Mouse (Mus musculus) liver, embryonic 13.5 days (tissue): ENCODE data around the gene Bola1. TPM values are rescaled to one million over a fixed set of nuclear protein-coding genes. Genes with fewer than 3 reads are reported as not detected.
"Not testable (repeated sequence)": the region's sequence is repeated elsewhere in the genome, so short reads cannot be mapped to it uniquely, and the experiment has no call there.

Experiments
- ATAC-seq: fragments of 200-750 bp; cut with Nextera tagmentation; 2 replicates; pipeline ENCODE4 v1.8.0; 2017; ENCODE audit warnings: low read depth, mild to moderate bottlenecking, moderate number of reproducible peaks, moderate library complexity
- DNase-seq: peaks from one replicate; pipeline ENCODE4 v3.0.0; 2022
- H3K27ac ChIP-seq: fragments of 300-500 bp; sonication (generic); 2 replicates; pipeline ENCODE4 v1.5.1; 2015; ENCODE audit warnings: moderate library complexity, mild to moderate bottlenecking, inconsistent platforms
- H3K27me3 ChIP-seq: fragments of 300-500 bp; sonication (generic); 2 replicates; pipeline ENCODE4 v1.6.1; 2015; ENCODE audit warnings: mild to moderate bottlenecking, inconsistent platforms
- H3K36me3 ChIP-seq: fragments of 300-500 bp; sonication (generic); 2 replicates; pipeline ENCODE4 v1.6.1; 2015; ENCODE audit warnings: mild to moderate bottlenecking, inconsistent platforms
- H3K4me1 ChIP-seq: fragments of 300-500 bp; sonication (generic); replicated peaks from 2 replicates; pipeline ENCODE4 v1.6.1; 2015; ENCODE audit warnings: inconsistent platforms
- H3K4me2 ChIP-seq: fragments of 300-500 bp; sonication (generic); 2 replicates; pipeline ENCODE4 v1.6.1; 2015; ENCODE audit warnings: inconsistent platforms, mild to moderate bottlenecking, moderate library complexity
- H3K4me3 ChIP-seq: fragments of 300-500 bp; sonication (generic); replicated peaks from 2 replicates; pipeline ENCODE4 v1.5.1; 2015; ENCODE audit warnings: mild to moderate bottlenecking, inconsistent platforms
- H3K9ac ChIP-seq: fragments of 300-500 bp; sonication (generic); 2 replicates; pipeline ENCODE4 v1.6.1; 2015; ENCODE audit warnings: mild to moderate bottlenecking, inconsistent platforms
- H3K9me3 ChIP-seq: fragments of 300-500 bp; sonication (generic); replicated peaks from 2 replicates; pipeline ENCODE4 v1.6.1; 2016; ENCODE audit warnings: inconsistent platforms
- WGBS: fragments of 180-500 bp; shearing (Covaris S2); methylation state at CpG from one replicate; pipeline ENCODE4 v1.1.7; 2015; ENCODE audit not compliant: insufficient replicate concordance; 5-methylcytosine and 5-hydroxymethylcytosine counted together
- polyA plus RNA-seq: library from polyadenylated mRNA; unstranded; fragments of >200 nt; fragmentation: Nextera tagmentation; extraction: Ambion mirVana; gene quantifications from 2 replicates; pipeline ENCODE4 v1.2.1, GENCODE M21; 2015

Bola1 gene
- polyA plus RNA-seq, result 50.7 and 56.1 TPM in 2 replicates

DNA sequence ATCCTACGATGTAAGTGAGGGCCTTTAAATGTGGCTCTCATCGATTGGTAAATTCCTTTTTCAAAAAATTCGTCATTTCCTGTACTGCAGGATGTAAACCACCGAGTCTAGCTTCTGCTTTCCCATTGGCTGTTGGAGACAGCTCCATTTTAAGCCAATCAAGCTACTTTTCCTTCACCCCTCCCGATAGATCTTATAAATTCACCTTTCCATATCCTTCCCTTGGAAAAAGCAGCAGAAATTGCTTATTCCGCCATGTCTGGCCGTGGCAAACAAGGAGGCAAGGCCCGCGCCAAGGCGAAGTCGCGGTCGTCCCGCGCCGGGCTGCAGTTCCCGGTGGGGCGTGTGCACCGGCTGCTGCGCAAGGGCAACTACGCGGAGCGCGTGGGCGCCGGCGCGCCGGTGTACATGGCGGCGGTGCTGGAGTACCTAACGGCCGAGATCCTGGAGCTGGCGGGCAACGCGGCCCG lies at the start of gene Bola1, which contains the start of gene Hist2h2ab:
Gene Bola1 (minus strand): TSS at position 49 of the 470 bp plus-strand sequence.
Gene Hist2h2ab (plus strand): TSS at position 205 of the 470 bp plus-strand sequence.
- H3K27ac ChIP-seq, result peak within 1 kb of the TSS; percentile 100
- no peaks in the 10 kb centered on the region for H3K9me3 ChIP-seq
- WGBS, result 0% methylated on average over 37 of the region's 37 CpGs
- peak within 1 kb of the TSS; percentile 72 for H3K4me3 ChIP-seq
- H3K4me2 ChIP-seq, result peak within 1 kb of the TSS; percentile 92
- ATAC-seq (peak; percentile 64), DNase-seq (peak; percentile 75)
- H3K4me1 ChIP-seq, result peaks cover 58% of the 10 kb centered on the region
- peak within 1 kb of the TSS; percentile 95 for H3K9ac ChIP-seq
- H3K27me3 ChIP-seq, result no peaks in the 10 kb centered on the region
- H3K36me3 ChIP-seq, result no peaks in the 10 kb centered on the region

DNA sequence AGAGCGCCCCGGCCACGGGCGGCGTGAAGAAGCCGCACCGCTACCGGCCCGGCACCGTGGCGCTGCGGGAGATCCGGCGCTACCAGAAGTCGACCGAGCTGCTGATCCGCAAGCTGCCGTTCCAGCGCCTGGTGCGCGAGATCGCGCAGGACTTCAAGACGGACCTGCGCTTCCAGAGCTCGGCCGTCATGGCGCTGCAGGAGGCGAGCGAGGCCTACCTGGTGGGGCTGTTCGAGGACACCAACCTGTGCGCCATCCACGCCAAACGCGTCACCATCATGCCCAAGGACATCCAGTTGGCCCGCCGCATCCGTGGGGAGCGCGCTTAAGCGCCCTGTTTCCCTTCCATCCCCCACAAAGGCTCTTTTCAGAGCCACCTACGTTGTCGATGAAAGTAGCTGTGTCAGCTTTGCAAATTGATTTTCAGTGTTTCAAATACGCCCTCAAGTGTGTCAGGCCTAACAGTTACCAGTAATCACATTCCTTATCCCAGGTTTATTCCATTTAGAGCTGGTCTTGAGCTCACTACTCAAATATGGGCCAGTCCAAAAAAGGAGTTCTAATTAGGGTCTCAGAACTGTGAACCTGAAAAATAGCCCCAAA lies 49.4 kb upstream of the Bola1 start:
- H3K27ac ChIP-seq, result peak overlapping the region; percentile 100
- 0% methylated on average over 9 of the region's 44 CpGs for WGBS
- peak overlapping the region; percentile 84 for H3K9ac ChIP-seq
- peak; percentile 37 for ATAC-seq
- not testable (repeated sequence) for H3K36me3 ChIP-seq, H3K27me3 ChIP-seq, H3K9me3 ChIP-seq, DNase-seq
- peak overlapping the region; percentile 59 for H3K4me3 ChIP-seq
- H3K4me1 ChIP-seq, result peaks cover 52% of the 10 kb centered on the region
- peak overlapping the region; percentile 68 for H3K4me2 ChIP-seq

DNA sequence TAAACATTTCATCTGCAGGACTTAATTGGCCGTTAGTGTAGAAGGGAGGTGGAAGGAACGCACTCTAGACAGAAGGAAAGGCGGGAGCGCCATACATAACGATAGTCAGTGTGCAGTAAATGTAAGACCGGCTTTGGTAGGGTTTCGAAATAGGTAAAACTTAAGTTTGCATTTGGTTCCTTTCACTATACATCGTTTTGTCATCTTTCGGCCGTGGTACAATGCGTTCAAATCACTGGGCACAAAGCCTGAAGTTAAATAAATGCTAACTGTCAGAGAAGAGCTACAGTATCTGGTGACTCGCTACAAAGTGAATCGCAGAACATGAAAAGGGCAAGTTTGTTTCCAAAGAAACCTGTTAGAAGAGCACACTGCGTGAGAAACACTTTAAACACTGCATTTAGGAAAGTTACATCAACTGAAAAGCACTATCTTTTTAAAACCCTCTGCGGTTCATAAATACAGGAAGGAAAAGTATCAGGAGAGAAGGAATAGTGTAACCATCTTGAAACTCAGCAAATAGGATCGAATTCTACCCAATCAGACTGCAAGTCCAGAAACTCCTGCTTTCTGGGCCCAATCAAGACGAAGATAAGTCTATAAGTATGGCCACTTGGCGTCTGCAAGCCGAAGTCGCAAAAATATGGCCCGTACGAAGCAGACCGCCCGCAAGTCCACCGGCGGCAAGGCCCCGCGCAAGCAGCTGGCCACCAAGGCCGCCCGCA lies 48.7 kb upstream of the Bola1 start, which contains the start of gene Hist2h3b:
Gene Hist2h3b (plus strand): TSS at position 604 of the 725 bp plus-strand sequence.
- peak within 1 kb of the TSS; percentile 100 for H3K27ac ChIP-seq
- H3K4me2 ChIP-seq, result peak within 1 kb of the TSS; percentile 68
- no peaks in the 10 kb centered on the region for H3K36me3 ChIP-seq
- H3K9ac ChIP-seq, result peak within 1 kb of the TSS; percentile 84
- H3K4me1 ChIP-seq, result peaks cover 51% of the 10 kb centered on the region
- ATAC-seq, result peak; percentile 44
- H3K27me3 ChIP-seq, result no peaks in the 10 kb centered on the region
- H3K9me3 ChIP-seq, result no peaks in the 10 kb centered on the region
- peak within 1 kb of the TSS; percentile 59 for H3K4me3 ChIP-seq
- DNase-seq, result peak; percentile 82
- 22% methylated on average over 29 of the region's 30 CpGs for WGBS

DNA sequence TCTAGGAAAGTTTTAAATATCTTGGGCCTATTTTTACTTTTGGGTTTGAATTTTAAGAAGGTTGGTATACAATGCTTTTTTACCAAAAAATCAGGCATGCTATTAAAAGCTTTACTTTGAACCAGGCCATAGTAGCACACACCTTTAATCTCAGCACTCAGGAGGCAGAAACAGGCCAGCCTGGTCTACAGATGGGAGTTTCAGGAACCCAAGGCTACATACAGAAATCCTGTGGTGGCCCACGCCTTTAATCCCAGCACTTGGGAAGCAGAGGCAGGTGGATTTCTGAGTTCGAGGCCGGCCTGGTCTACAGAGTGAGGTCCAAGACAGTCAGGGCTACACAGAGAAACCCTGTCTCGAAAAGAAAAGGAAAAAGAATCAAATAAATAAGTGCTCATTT lies 48.0 kb upstream of the Bola1 start:
- H3K4me1 ChIP-seq, result peaks cover 51% of the 10 kb centered on the region
- no peaks in the 10 kb centered on the region for H3K27me3 ChIP-seq
- no peak overlapping the region; the same call in 1 of the 2 replicates for H3K4me3 ChIP-seq

DNA sequence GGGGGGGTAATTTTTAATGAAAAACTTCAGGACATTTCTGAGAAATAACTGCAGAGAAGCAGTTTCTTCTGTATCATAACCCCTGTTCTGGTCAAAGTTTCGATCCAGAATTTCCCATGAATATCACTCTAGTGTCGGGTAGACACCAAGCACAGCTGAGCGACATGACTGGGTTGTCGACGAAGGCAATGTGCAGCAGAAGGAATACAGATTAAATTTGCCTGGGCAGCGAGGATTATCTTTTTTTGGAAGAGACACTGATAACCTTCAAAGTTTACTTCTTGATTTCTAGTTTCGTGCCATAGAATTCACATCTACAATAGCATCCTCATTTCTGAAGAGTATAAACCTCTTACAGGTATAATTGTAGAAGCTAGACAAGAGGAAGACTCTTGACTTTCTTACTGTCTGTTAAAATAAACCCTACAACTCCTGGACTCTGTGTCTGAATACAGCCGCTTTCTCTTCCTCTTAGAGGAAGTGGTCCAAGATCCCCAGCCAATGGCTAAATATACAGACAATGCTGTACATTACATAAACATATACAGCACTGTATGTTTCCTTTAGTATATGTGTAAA lies 46.7 kb upstream of the Bola1 start:
- H3K27ac ChIP-seq, result peak overlapping the region; percentile 92
- peak overlapping the region; percentile 64 for H3K9ac ChIP-seq
- H3K27me3 ChIP-seq, result no peaks in the 10 kb centered on the region
- H3K4me3 ChIP-seq, result no peak overlapping the region
- peak overlapping the region; percentile 31 for H3K4me2 ChIP-seq
- 35% methylated on average over 8 of the region's 8 CpGs for WGBS
- no peaks in the 10 kb centered on the region for H3K9me3 ChIP-seq
- H3K36me3 ChIP-seq, result no peaks in the 10 kb centered on the region
- no peak for ATAC-seq
- DNase-seq, result no peak
- H3K4me1 ChIP-seq, result peaks cover 60% of the 10 kb centered on the region

More for the DNA sequence above, 48.0 kb upstream of the Bola1 start:
- H3K27ac ChIP-seq, result peak overlapping the region; percentile 92
- DNase-seq (no peak), ATAC-seq (no peak)
- H3K36me3 ChIP-seq, result no peaks in the 10 kb centered on the region
- peak overlapping the region; percentile 66 for H3K9ac ChIP-seq
- H3K4me2 ChIP-seq, result peak overlapping the region; percentile 64
- 72% methylated on average over 4 of the region's 4 CpGs for WGBS
- no peaks in the 10 kb centered on the region for H3K9me3 ChIP-seq

DNA sequence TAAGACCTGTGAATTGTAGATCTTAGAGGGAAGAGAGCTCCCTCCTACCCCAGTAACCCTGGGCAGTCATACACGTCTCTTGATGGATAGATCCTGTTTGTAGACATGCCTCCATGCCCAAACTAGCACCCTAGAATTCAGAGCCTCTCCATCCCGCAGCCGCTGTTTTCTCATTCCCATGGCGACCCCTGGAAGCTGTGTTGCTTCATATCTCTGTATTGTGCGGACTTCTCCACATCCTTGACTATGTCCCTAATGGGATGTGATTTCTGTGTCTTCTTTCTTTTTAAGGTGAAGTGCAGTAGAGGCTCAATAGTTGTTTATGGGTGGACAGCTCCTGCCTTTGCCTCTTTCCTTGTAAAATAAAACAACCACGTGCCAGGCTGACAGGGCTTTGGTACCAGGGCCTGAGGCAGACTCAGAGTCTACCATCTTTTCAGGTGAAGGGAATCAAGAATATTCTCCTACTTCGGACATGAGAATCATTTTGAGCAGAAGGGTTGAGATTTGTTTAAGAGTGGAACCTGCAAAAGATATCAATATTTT lies 45.0 kb upstream of the Bola1 start:
- DNase-seq, result no peak
- H3K27me3 ChIP-seq, result no peaks in the 10 kb centered on the region
- H3K9me3 ChIP-seq, result no peaks in the 10 kb centered on the region
- peak overlapping the region; percentile 90 for H3K9ac ChIP-seq
- ATAC-seq, result no peak
- H3K4me1 ChIP-seq, result peaks cover 61% of the 10 kb centered on the region
- 68% methylated on average over 7 of the region's 7 CpGs for WGBS
- H3K36me3 ChIP-seq, result no peaks in the 10 kb centered on the region
- H3K4me3 ChIP-seq, result peak overlapping the region; percentile 59
- H3K27ac ChIP-seq, result peak overlapping the region; percentile 99
- peak overlapping the region; percentile 81 for H3K4me2 ChIP-seq

DNA sequence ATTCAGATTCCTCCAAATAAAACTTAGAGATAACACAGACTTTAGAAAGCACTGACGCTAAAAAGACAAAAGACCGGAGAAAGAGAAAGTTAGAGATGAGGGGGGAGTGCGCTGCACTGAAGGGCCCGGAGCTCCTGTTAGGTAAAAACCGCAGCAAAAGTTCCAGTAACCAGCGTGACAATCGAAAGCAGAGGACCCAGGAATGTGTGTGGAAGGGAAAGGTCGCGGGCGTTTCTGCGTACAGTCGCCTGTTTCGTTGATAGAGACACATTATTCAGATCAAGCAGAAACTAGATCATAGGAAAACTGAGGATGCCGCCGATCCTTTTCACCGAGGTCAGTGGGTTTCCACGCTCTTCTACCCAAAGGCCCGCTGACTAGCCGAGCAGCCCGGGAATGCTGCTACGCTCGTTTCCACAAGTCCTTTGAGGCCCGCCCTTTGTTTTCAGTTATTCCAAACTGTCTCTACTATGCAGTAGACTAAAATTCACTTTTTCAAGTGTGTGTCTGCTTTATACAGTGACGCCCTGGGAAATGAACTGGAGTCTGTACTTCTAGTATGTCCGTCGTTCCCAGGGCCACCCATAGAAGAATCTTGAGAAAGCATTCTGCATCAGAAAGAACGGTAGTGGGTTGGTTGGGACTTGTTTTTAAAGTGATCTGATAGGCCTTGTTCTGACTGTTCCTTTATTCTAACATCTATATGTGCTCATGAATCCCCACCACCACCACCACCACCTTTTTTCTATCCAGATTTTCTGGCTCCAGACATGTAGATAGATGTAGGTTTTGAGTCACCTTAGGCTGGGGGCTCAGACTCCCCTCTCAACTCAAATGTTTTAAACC lies 44.3 kb upstream of the Bola1 start:
- H3K9ac ChIP-seq, result peak overlapping the region; percentile 90
- no peaks in the 10 kb centered on the region for H3K27me3 ChIP-seq
- H3K36me3 ChIP-seq, result no peaks in the 10 kb centered on the region
- ATAC-seq (no peak), DNase-seq (no peak)
- no peaks in the 10 kb centered on the region for H3K9me3 ChIP-seq
- 5% methylated on average over 27 of the region's 27 CpGs for WGBS
- H3K4me2 ChIP-seq, result peak overlapping the region; percentile 81
- peak overlapping the region; percentile 99 for H3K27ac ChIP-seq
- H3K4me3 ChIP-seq, result peak overlapping the region; percentile 59
- H3K4me1 ChIP-seq, result peaks cover 66% of the 10 kb centered on the region

DNA sequence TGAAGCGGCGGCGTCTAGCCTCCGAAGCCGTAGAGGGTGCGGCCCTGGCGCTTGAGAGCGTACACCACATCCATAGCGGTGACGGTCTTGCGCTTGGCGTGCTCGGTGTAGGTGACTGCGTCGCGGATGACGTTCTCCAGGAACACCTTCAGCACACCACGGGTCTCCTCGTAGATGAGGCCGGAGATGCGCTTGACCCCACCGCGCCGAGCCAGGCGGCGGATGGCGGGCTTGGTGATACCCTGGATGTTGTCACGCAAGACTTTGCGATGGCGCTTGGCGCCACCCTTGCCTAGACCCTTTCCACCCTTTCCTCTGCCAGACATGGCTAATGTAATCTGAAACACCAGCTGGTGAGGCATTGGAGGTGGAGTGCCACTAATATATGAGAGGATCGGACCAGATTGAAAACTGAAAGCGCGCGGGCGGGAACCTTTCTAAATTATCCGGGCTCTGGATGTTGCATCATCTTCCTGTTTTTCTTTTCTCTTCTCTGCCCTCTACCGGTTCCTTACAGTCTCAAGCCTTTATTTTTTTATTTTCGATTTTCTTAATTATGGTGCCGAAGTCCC lies 43.6 kb upstream of the Bola1 start, which contains the start of gene Hist2h4:
Gene Hist2h4 (minus strand): TSS at position 333 of the 572 bp plus-strand sequence.
- Histone ChIP-seq H3K4me3 (peak within 1 kb of the TSS; percentile 59), H3K9me3 (no peaks in the 10 kb centered on the region), H3K36me3 (no peaks in the 10 kb centered on the region), H3K9ac (peak within 1 kb of the TSS; percentile 90), H3K4me1 (peaks cover 65% of the 10 kb centered on the region), H3K27me3 (no peaks in the 10 kb centered on the region), H3K4me2 (peak within 1 kb of the TSS; percentile 81), H3K27ac (peak within 1 kb of the TSS; percentile 99)
- DNase-seq, result peak; percentile 95
- WGBS, result under 1% methylated on average over 40 of the region's 40 CpGs
- peak; percentile 88 for ATAC-seq

DNA sequence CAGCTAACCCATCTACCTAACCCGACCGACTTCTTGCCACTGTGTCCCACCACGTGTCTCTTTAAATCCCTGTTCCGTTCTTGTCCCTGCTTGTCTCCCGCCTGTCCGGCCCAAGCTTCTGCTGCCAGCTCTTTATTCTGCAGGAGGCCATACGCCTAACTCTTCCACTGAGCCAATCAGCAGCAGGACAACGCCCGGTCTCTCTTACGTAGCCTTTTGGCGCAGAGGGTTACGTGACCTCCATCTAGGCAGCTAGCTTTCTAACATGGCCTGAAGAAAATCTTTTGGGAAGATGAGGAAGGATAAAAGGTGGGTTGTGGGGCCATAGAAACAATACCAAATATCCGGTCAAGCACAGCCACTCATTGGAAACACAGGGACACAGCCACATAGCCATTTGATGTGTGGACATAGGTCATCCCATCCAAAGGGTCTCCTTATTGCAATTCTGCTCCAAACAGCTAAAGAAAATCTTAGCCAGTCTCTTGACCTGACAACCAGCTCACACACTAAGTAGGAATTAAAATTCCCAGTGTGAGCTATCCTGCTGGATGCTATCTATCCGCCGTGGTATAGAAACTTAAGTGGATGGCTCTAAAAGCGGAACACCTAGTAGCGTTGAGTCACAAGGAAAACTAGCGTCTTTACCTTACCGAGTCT lies 42.8 kb upstream of the Bola1 start:
- Histone ChIP-seq H3K9ac (peak overlapping the region; percentile 90), H3K9me3 (no peaks in the 10 kb centered on the region), H3K4me2 (peak overlapping the region; percentile 81), H3K27ac (peak overlapping the region; percentile 99), H3K4me1 (peaks cover 58% of the 10 kb centered on the region), H3K36me3 (no peaks in the 10 kb centered on the region), H3K4me3 (peak overlapping the region; percentile 59), H3K27me3 (no peaks in the 10 kb centered on the region)
- ATAC-seq (peak; percentile 76), DNase-seq (peak; percentile 79)
- WGBS, result 1% methylated on average over 19 of the region's 19 CpGs

DNA sequence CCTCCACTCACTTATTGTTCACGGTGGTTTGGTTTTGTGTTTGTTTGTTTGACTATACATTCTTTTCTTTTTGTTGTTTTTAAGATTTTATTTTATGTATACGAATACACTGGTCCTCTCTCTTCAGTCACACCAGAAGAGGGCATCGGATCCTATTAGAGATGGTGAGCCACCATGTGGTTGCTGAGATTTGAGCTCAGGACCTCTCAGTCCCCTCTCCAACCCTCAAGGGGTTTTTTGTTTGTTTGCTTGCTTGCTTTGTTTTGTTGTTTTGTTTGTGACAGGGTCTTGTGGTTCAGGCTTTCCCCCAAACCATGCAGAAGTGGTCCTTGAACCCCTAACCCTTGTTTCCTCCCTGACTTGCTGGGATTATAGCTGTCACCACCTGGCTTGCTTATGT lies 42.1 kb upstream of the Bola1 start:
- Histone ChIP-seq H3K4me2 (peak overlapping the region; percentile 81), H3K27me3 (no peaks in the 10 kb centered on the region), H3K9ac (peak overlapping the region; percentile 90), H3K27ac (peak overlapping the region; percentile 99), H3K4me1 (peaks cover 52% of the 10 kb centered on the region), H3K4me3 (peak overlapping the region; percentile 59), H3K36me3 (no peaks in the 10 kb centered on the region), H3K9me3 (no peaks in the 10 kb centered on the region)
- ATAC-seq (no peak), DNase-seq (no peak)
- WGBS, result 48% methylated on average over 3 of the region's 3 CpGs
